Mouse (Mus musculus) CH12.LX (cell line): ENCODE results near the gene Rap1a. TPM values are rescaled to one million over a fixed set of nuclear protein-coding genes. Genes with fewer than 3 reads are reported as not detected.

Experiments
- DNase-seq: peaks from one replicate; pipeline ENCODE4 v3.0.0-alpha.2; 2013; ENCODE audit errors: extremely low read depth
- H3K27ac ChIP-seq: 2 replicates; pipeline ENCODE4 v1.5.1; 2012; ENCODE audit warnings: low read depth, mild to moderate bottlenecking, control low read depth, moderate library complexity; ENCODE audit not compliant: insufficient read depth
- H3K27me3 ChIP-seq: replicated peaks from 2 replicates; pipeline ENCODE3; 2012; ENCODE audit warnings: inconsistent platforms
- H3K36me3 ChIP-seq, 2 experiments: replicated peaks in 1 of 2; 2 replicates each; pipeline versions ENCODE3 to v1.6.1; 2012; ENCODE audit warnings: inconsistent platforms in 1 of 2, low read length in 1 of 2, mild to moderate bottlenecking in 1 of 2, mixed read lengths in 1 of 2, moderate library complexity in 1 of 2; ENCODE audit not compliant: control insufficient read depth in 1 of 2, insufficient read depth in 1 of 2
- H3K4me1 ChIP-seq, 2 experiments: 2 replicates each; pipeline ENCODE4 v1.6.1; 2012; ENCODE audit warnings: inconsistent platforms in 1 of 2, moderate library complexity in 1 of 2; ENCODE audit not compliant: insufficient read depth in 2 of 2, control insufficient read depth in 1 of 2
- H3K4me2 ChIP-seq: 2 replicates; pipeline ENCODE4 v1.6.1; 2012; ENCODE audit warnings: low read depth, mild to moderate bottlenecking, control low read depth; ENCODE audit not compliant: poor library complexity, insufficient read depth, severe bottlenecking
- H3K4me3 ChIP-seq, 3 experiments: fragments of 150-350 bp in 1 of 3; sonication (generic) in 1 of 3; replicated peaks in 1 of 3; 2 replicates each; pipeline versions ENCODE3 to v1.5.1; 2011 to 2012; ENCODE audit warnings: low read depth in 2 of 3, low read length in 2 of 3, mild to moderate bottlenecking in 2 of 3, moderate library complexity in 2 of 3, control low read depth in 1 of 3, improper control_type of control experiment in 1 of 3, inconsistent platforms in 1 of 3, mixed read lengths in 1 of 3; ENCODE audit not compliant: poor library complexity in 1 of 3
- H3K79me2 ChIP-seq: replicated peaks from 2 replicates; pipeline ENCODE4 v1.6.1; 2012; ENCODE audit warnings: mild to moderate bottlenecking, moderate library complexity; ENCODE audit not compliant: control insufficient read depth, poor library complexity, insufficient read depth, severe bottlenecking; ENCODE audit errors: extremely low read depth
- H3K9ac ChIP-seq: 2 replicates; pipeline ENCODE4 v1.6.1; 2012; ENCODE audit warnings: low read depth, mild to moderate bottlenecking, control low read depth, moderate library complexity; ENCODE audit not compliant: insufficient read depth
- H3K9me3 ChIP-seq: replicated peaks from 2 replicates; pipeline ENCODE3; 2012; ENCODE audit warnings: low read length, inconsistent platforms, mixed read lengths
- BHLHE40 ChIP-seq: IDR thresholded peaks from 2 replicates; pipeline ENCODE4 v1.6.1; 2011; ENCODE audit warnings: mild to moderate bottlenecking, low read depth, low read length, improper control_type of control experiment
- CHD1 ChIP-seq: IDR thresholded peaks from 2 replicates; pipeline ENCODE4 v1.6.1; 2012; ENCODE audit warnings: low read depth, low read length, improper control_type of control experiment, inconsistent platforms
- CHD2 ChIP-seq: IDR thresholded peaks from 2 replicates; pipeline ENCODE4 v1.6.1; 2011; ENCODE audit warnings: low read length, improper control_type of control experiment
- CTCF ChIP-seq, 2 experiments: IDR thresholded peaks in 1 of 2; conservative IDR thresholded peaks in 1 of 2; 2 replicates each; pipeline ENCODE4 v1.5.1; 2011 to 2012; ENCODE audit warnings: low read depth in 2 of 2, low read length in 2 of 2, improper control_type of control experiment in 1 of 2, inconsistent platforms in 1 of 2, mild to moderate bottlenecking in 1 of 2, moderate library complexity in 1 of 2
- E2F4 ChIP-seq: IDR thresholded peaks from 2 replicates; pipeline ENCODE4 v1.6.1; 2011; ENCODE audit warnings: low read depth, low read length, improper control_type of control experiment; ENCODE audit not compliant: insufficient replicate concordance
- ELF1 ChIP-seq: IDR thresholded peaks from 2 replicates; pipeline ENCODE4 v1.6.1; 2014; ENCODE audit warnings: low read depth, mild to moderate bottlenecking, inconsistent platforms, low read length, improper control_type of control experiment
- EP300 ChIP-seq: IDR thresholded peaks from 2 replicates; pipeline ENCODE4 v1.6.1; 2011; ENCODE audit warnings: low read length, improper control_type of control experiment
- ETS1 ChIP-seq: conservative IDR thresholded peaks from 2 replicates; pipeline ENCODE4 v1.6.1; 2012; ENCODE audit warnings: low read depth, mild to moderate bottlenecking, inconsistent platforms, low read length, improper control_type of control experiment, moderate library complexity
- GABPA ChIP-seq: IDR thresholded peaks from 2 replicates; pipeline ENCODE4 v1.6.1; 2012; ENCODE audit warnings: low read depth, low read length, improper control_type of control experiment, inconsistent platforms; ENCODE audit not compliant: insufficient replicate concordance
- HCFC1 ChIP-seq: IDR thresholded peaks from 2 replicates; pipeline ENCODE4 v1.6.1; 2012; ENCODE audit warnings: low read depth, mild to moderate bottlenecking, inconsistent platforms, low read length, improper control_type of control experiment
- IRF4 ChIP-seq: IDR thresholded peaks from 2 replicates; pipeline ENCODE4 v1.6.1; 2014; ENCODE audit warnings: low read depth, mild to moderate bottlenecking, inconsistent platforms, low read length, improper control_type of control experiment
- JUN ChIP-seq: IDR thresholded peaks from 2 replicates; pipeline ENCODE4 v1.6.1; 2011; ENCODE audit warnings: low read depth, mild to moderate bottlenecking, low read length, improper control_type of control experiment, moderate library complexity; ENCODE audit not compliant: insufficient read depth
- JUND ChIP-seq: conservative IDR thresholded peaks from 2 replicates; pipeline ENCODE4 v1.6.1; 2011; ENCODE audit warnings: low read depth, low read length, improper control_type of control experiment
- KAT2A ChIP-seq: IDR thresholded peaks from 2 replicates; pipeline ENCODE4 v1.6.1; 2012; ENCODE audit warnings: low read length, improper control_type of control experiment, inconsistent platforms; ENCODE audit not compliant: insufficient replicate concordance
- MAFK ChIP-seq: IDR thresholded peaks from 2 replicates; pipeline ENCODE4 v1.6.1; 2011; ENCODE audit warnings: low read length, improper control_type of control experiment; ENCODE audit not compliant: insufficient replicate concordance
- MAX ChIP-seq: IDR thresholded peaks from 2 replicates; pipeline ENCODE4 v1.6.1; 2011; ENCODE audit warnings: low read length, improper control_type of control experiment
- MAZ ChIP-seq: IDR thresholded peaks from 2 replicates; pipeline ENCODE4 v1.6.1; 2012; ENCODE audit warnings: low read depth, mild to moderate bottlenecking, inconsistent platforms, low read length, improper control_type of control experiment, moderate library complexity
- MEF2A ChIP-seq: IDR thresholded peaks from 2 replicates; pipeline ENCODE4 v1.6.1; 2014; ENCODE audit warnings: low read depth, mild to moderate bottlenecking, inconsistent platforms, low read length, improper control_type of control experiment, borderline replicate concordance
- MXI1 ChIP-seq: IDR thresholded peaks from 2 replicates; pipeline ENCODE4 v1.6.1; 2011; ENCODE audit warnings: mild to moderate bottlenecking, low read depth, low read length, improper control_type of control experiment
- MYC ChIP-seq: IDR thresholded peaks from 2 replicates; pipeline ENCODE4 v1.6.1; 2011; ENCODE audit warnings: low read depth, mild to moderate bottlenecking, improper control_type of control experiment, low read length
- NELFE ChIP-seq: IDR thresholded peaks from 2 replicates; pipeline ENCODE4 v1.6.1; 2011; ENCODE audit warnings: low read depth, low read length, improper control_type of control experiment
- NRF1 ChIP-seq: IDR thresholded peaks from 2 replicates; pipeline ENCODE4 v1.6.1; 2014; ENCODE audit warnings: low read depth, mild to moderate bottlenecking, inconsistent platforms, low read length, improper control_type of control experiment, moderate library complexity
- PAX5 ChIP-seq: IDR thresholded peaks from 2 replicates; pipeline ENCODE4 v1.6.1; 2012; ENCODE audit warnings: low read length, inconsistent platforms, mixed read lengths
- POLR2A ChIP-seq: IDR thresholded peaks from 2 replicates; pipeline ENCODE4 v1.6.1; 2011; ENCODE audit warnings: low read depth, mild to moderate bottlenecking, improper control_type of control experiment, low read length
- POLR2AphosphoS2 ChIP-seq: IDR thresholded peaks from 2 replicates; pipeline ENCODE4 v1.6.1; 2011; ENCODE audit warnings: low read depth, low read length, improper control_type of control experiment
- RAD21 ChIP-seq: IDR thresholded peaks from 2 replicates; pipeline ENCODE4 v1.6.1; 2011; ENCODE audit warnings: low read depth, mild to moderate bottlenecking, low read length, improper control_type of control experiment, moderate library complexity
- RCOR1 ChIP-seq: conservative IDR thresholded peaks from 2 replicates; pipeline ENCODE4 v1.6.1; 2012; ENCODE audit warnings: low read depth, mild to moderate bottlenecking, inconsistent platforms, low read length, improper control_type of control experiment
- SIN3A ChIP-seq: IDR thresholded peaks from 2 replicates; pipeline ENCODE4 v1.6.1; 2012; ENCODE audit warnings: low read length, improper control_type of control experiment, inconsistent platforms
- SMC3 ChIP-seq: IDR thresholded peaks from 2 replicates; pipeline ENCODE4 v1.6.1; 2011; ENCODE audit warnings: low read depth, low read length, improper control_type of control experiment
- TBP ChIP-seq: conservative IDR thresholded peaks from 2 replicates; pipeline ENCODE4 v1.6.1; 2011; ENCODE audit warnings: low read depth, low read length, improper control_type of control experiment
- TCF12 ChIP-seq: IDR thresholded peaks from 2 replicates; pipeline ENCODE4 v1.6.1; 2014; ENCODE audit warnings: low read depth, mild to moderate bottlenecking, inconsistent platforms, low read length, improper control_type of control experiment
- UBTF ChIP-seq: IDR thresholded peaks from 2 replicates; pipeline ENCODE4 v1.6.1; 2012; ENCODE audit warnings: low read depth, mild to moderate bottlenecking, inconsistent platforms, low read length, improper control_type of control experiment, moderate library complexity
- USF1 ChIP-seq: IDR thresholded peaks from 2 replicates; pipeline ENCODE4 v1.6.1; 2014; ENCODE audit warnings: low read depth, mild to moderate bottlenecking, inconsistent platforms, low read length, improper control_type of control experiment
- USF2 ChIP-seq: conservative IDR thresholded peaks from 2 replicates; pipeline ENCODE4 v1.6.1; 2011; ENCODE audit warnings: low read depth, low read length, improper control_type of control experiment
- ZC3H11A ChIP-seq: IDR thresholded peaks from 2 replicates; pipeline ENCODE4 v1.6.1; 2012; ENCODE audit warnings: low read depth, mild to moderate bottlenecking, inconsistent platforms, low read length, improper control_type of control experiment
- ZKSCAN1 ChIP-seq: IDR thresholded peaks from 2 replicates; pipeline ENCODE4 v1.6.1; 2012; ENCODE audit warnings: low read depth, inconsistent platforms, low read length, improper control_type of control experiment, borderline replicate concordance
- ZMIZ1 ChIP-seq: IDR thresholded peaks from 2 replicates; pipeline ENCODE4 v1.6.1; 2012; ENCODE audit warnings: low read depth, mild to moderate bottlenecking, inconsistent platforms, low read length, improper control_type of control experiment
- ZNF384 ChIP-seq: IDR thresholded peaks from 2 replicates; pipeline ENCODE4 v1.6.1; 2012; ENCODE audit warnings: low read depth, low read length, improper control_type of control experiment, inconsistent platforms
- dilution Hi-C: fragments of 300-500 bp; cut with MboI; formaldehyde crosslinking; loops from 2 replicates; pipeline ENCODE4 v1.14.3; 2020; ENCODE audit warnings: low sequenced_read_pairs; ENCODE audit not compliant: extremely low pct_unique_long_range_greater_than_20kb, extremely low pct_ligation_motif_present
- in situ Hi-C: fragments of 300-500 bp; cut with MboI; formaldehyde crosslinking; loops from 3 replicates; pipeline ENCODE4 v1.14.3; 2019; ENCODE audit warnings: low sequenced_read_pairs, low pct_ligation_motif_present, low pct_unique_long_range_greater_than_20kb, mixed read lengths
- polyA plus RNA-seq: library from polyadenylated mRNA; unstranded; fragments of >175 nt; gene quantifications from 2 replicates; pipeline ENCODE4 v1.2.1, GENCODE M21; 2012; ENCODE audit warnings: low read depth; ENCODE audit not compliant: insufficient read length
- total RNA-seq, 2 experiments: library from RNA; depleted of rRNA; stranded (reverse); fragments of 300-350 nt in 1 of 2; fragments of >200 nt in 1 of 2; gene quantifications; 2 replicates each; pipeline ENCODE4 v1.2.3; 2012 to 2014

Gene Rap1a
- total and polyA plus RNA-seq, 3 experiments = 63.3 to 250 (median 209) TPM

DNA sequence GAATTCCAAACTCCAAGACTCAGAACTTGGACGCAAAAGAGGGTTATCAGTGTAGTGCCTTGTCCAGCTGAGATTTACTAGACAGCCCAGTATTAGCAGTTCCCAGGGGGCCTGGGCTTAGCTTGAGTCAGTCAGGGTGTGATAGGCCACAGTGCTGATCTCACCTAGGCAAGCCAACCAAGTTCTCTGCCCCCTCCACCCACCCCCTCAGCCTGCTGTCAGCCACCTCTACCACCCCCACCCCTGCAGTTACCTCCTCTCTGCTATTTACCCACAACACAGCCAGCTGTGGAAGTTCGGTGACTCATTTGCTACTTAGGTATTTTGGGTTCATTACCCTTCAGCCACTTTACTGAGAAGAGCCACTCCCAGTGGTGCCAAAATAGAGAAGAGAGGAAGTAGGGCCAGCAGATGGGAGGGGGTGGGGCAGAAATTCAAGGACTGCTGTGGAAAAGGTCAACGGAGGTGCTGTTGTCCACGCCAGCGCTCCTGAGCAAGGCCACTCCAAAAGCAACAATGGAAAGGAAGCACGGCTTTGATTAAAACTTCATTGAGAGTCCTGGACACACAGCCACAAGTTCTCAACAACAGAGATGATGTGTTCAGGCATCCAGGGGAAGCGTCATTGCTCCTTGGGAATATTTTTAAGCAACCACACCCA is 24.5 kb upstream of the Rap1a start:
- H3K27ac ChIP-seq = peak overlapping the region; percentile 85
- peak overlapping the region in 1 of 3 experiments; percentile 0 for H3K4me3 ChIP-seq
- H3K36me3 ChIP-seq = no peaks in the 10 kb centered on the region
- TF ChIP-seq ZNF384 = no peak; the same call in 1 of the 2 replicates
- TF ChIP-seq PAX5 = no peak
- peak; percentile 18 for TF ChIP-seq RAD21
- peak; percentile 99 for TF ChIP-seq TCF12
- peak; percentile 87 for TF ChIP-seq BHLHE40
- no peak; the same call in 1 of the 2 replicates for TF ChIP-seq ZKSCAN1
- TF ChIP-seq MEF2A = peak; percentile 99
- peak; percentile 54; the same call in 1 of the 2 replicates for TF ChIP-seq NELFE
- peak; percentile 97 for TF ChIP-seq MAZ
- TF ChIP-seq CHD2 = peak; percentile 96
- TF ChIP-seq EP300 = peak; percentile 95
- TF ChIP-seq MXI1 = no peak; the same call in 1 of the 2 replicates
- peak; percentile 99 for TF ChIP-seq ETS1
- peak; percentile 95 for TF ChIP-seq RCOR1
- 0 out of 2 replicates have a peak, but pooled peaks have one; percentile 63 for TF ChIP-seq KAT2A
- TF ChIP-seq ELF1 = peak; percentile 75
- TF ChIP-seq POLR2A = peak; percentile 51
- no peak for TF ChIP-seq NRF1
- no peak for TF ChIP-seq USF2
- peak; percentile 61; the same call in 1 of the 2 replicates for TF ChIP-seq ZMIZ1
- TF ChIP-seq HCFC1 = peak; percentile 63
- TF ChIP-seq MAX = no peak
- TF ChIP-seq SIN3A = peak; percentile 93
- TF ChIP-seq TBP = peak; percentile 66
- peak; percentile 62; the same call in 1 of the 2 replicates for TF ChIP-seq E2F4
- no peak for TF ChIP-seq USF1
- TF ChIP-seq UBTF = no peak
- no peak for TF ChIP-seq ZC3H11A
- 0 out of 2 replicates have a peak, but pooled peaks have one; percentile 29 for TF ChIP-seq MYC
- TF ChIP-seq CTCF (conservative IDR thresholded peaks at IDR 0.05 in 1 of 2, IDR thresholded peaks at IDR 0.05 in 1 of 2; ENCODE audit: low read depth in 2 of 2, low read length in 2 of 2) = peak in 1 of 2 experiments; percentile 22; a peak in 2 of 4 replicates
- TF ChIP-seq MAFK = peak; percentile 77; the same call in 1 of the 2 replicates
- TF ChIP-seq POLR2AphosphoS2 = no peak
- TF ChIP-seq SMC3 = peak; percentile 34
- peak; percentile 82 for TF ChIP-seq JUND
- peak; percentile 94 for TF ChIP-seq JUN
- TF ChIP-seq CHD1 = no peak
- TF ChIP-seq IRF4 = peak; percentile 94
- TF ChIP-seq GABPA = no peak
- no peaks in the 10 kb centered on the region for H3K27me3 ChIP-seq
- peak overlapping the region; percentile 75 for H3K9ac ChIP-seq
- dilution Hi-C loops = no loop called here
- H3K4me2 ChIP-seq = peak overlapping the region; percentile 90
- H3K4me1 ChIP-seq = peaks cover 18 to 68% of the 10 kb centered on the region in 2 experiments
- no peaks in the 10 kb centered on the region for H3K9me3 ChIP-seq
- DNase-seq = peak; percentile 96
- H3K79me2 ChIP-seq = no peaks in the 10 kb centered on the region
- in situ Hi-C loops = no loop called here
